Mouse (Mus musculus) heart, embryonic 16.5 days (tissue): ENCODE measurements around the gene Scarb1. TPM values are rescaled to one million over a fixed set of nuclear protein-coding genes. Genes with fewer than 3 reads are reported as not detected.

Experiments
- ATAC-seq: fragments of 200-750 bp; cut with Nextera tagmentation; replicated peaks from 2 replicates; pipeline ENCODE4 v1.8.0; 2017; ENCODE audit warnings: moderate number of reproducible peaks; ENCODE audit not compliant: insufficient read depth, low FRiP score; ENCODE audit errors: extremely low read depth
- H3K27ac ChIP-seq: fragments of 300-500 bp; sonication (generic); 2 replicates; pipeline ENCODE4 v1.5.1; 2014; ENCODE audit warnings: mild to moderate bottlenecking, low read length, control low read depth, moderate library complexity
- H3K27me3 ChIP-seq: fragments of 300-500 bp; sonication (generic); 2 replicates; pipeline ENCODE4 v1.6.1; 2014; ENCODE audit warnings: low read length, mixed read lengths; ENCODE audit not compliant: control insufficient read depth, insufficient read depth
- H3K36me3 ChIP-seq: fragments of 300-500 bp; sonication (generic); 2 replicates; pipeline ENCODE4 v1.6.1; 2014; ENCODE audit not compliant: control insufficient read depth, insufficient read depth
- H3K4me1 ChIP-seq: fragments of 300-500 bp; sonication (generic); 2 replicates; pipeline ENCODE4 v1.6.1; 2014; ENCODE audit warnings: low read length, mixed read lengths; ENCODE audit not compliant: control insufficient read depth, insufficient read depth
- H3K4me2 ChIP-seq: fragments of 300-500 bp; sonication (generic); 2 replicates; pipeline ENCODE4 v1.6.1; 2014; ENCODE audit warnings: low read depth, mild to moderate bottlenecking, control low read depth, low read length
- H3K4me3 ChIP-seq: fragments of 300-500 bp; sonication (generic); 2 replicates; pipeline ENCODE4 v1.5.1; 2014; ENCODE audit warnings: mild to moderate bottlenecking, control low read depth, low read length
- H3K9ac ChIP-seq: fragments of 300-500 bp; sonication (generic); 2 replicates; pipeline ENCODE4 v1.6.1; 2014; ENCODE audit warnings: low read length, control low read depth
- H3K9me3 ChIP-seq: fragments of 300-500 bp; sonication (generic); replicated peaks from 2 replicates; pipeline ENCODE4 v1.6.1; 2016; ENCODE audit warnings: low read length; ENCODE audit not compliant: control insufficient read depth
- WGBS: fragments of 180-500 bp; shearing (Covaris S2); extraction: QIAGEN DNeasy Blood & Tissue Kit; methylation state at CpG from one replicate; pipeline ENCODE4 v1.1.7; 2014; 5-methylcytosine and 5-hydroxymethylcytosine counted together
- polyA plus RNA-seq: library from polyadenylated mRNA; unstranded; fragments of >200 nt; fragmentation: Nextera tagmentation; extraction: Ambion mirVana; gene quantifications from 2 replicates; pipeline ENCODE4 v1.2.1, GENCODE M21; 2015

The Scarb1 gene
- polyA plus RNA-seq, 1 experiment from 2014 or later: 75.5 TPM

- H3K4me3 ChIP-seq: no peak overlapping the region
- WGBS: 78% methylated on average over 13 of the region's 13 CpGs
- H3K4me2 ChIP-seq: no peak overlapping the region
- H3K9ac ChIP-seq: no peak overlapping the region
- peaks cover 19% of the 10 kb centered on the region for H3K4me1 ChIP-seq
- H3K27me3 ChIP-seq: no peaks in the 10 kb centered on the region
- no peaks in the 10 kb centered on the region for H3K9me3 ChIP-seq
- ATAC-seq: no peak
- peaks cover 7% of the 10 kb centered on the region; the same call in 1 of the 2 replicates for H3K36me3 ChIP-seq
- H3K27ac ChIP-seq: no peak overlapping the region
These were observed 34.1 kb downstream of the Scarb1 start for GRCm38 (mm10) chr5:125306824-125307223.

GRCm38 (mm10) chr5:125306372-125306771 lies 34.5 kb downstream of the Scarb1 start:
- no peaks in the 10 kb centered on the region for H3K27me3 ChIP-seq
- H3K4me1 ChIP-seq: peaks cover 19% of the 10 kb centered on the region
- no peaks in the 10 kb centered on the region for H3K9me3 ChIP-seq
- no peak overlapping the region for H3K4me3 ChIP-seq
- WGBS: 84% methylated on average over 7 of the region's 7 CpGs
- H3K9ac ChIP-seq: no peak overlapping the region
- no peak for ATAC-seq
- no peak overlapping the region for H3K4me2 ChIP-seq
- no peak overlapping the region for H3K27ac ChIP-seq
- H3K36me3 ChIP-seq: peaks cover 7% of the 10 kb centered on the region; the same call in 1 of the 2 replicates

GRCm38 (mm10) chr5:125305229-125306081 lies 35.4 kb downstream of the Scarb1 start:
- Histone ChIP-seq H3K4me3 (no peak overlapping the region), H3K9ac (no peak overlapping the region), H3K27ac (0 out of 2 replicates have a peak overlapping the region, but pooled peaks have one; percentile 2), H3K4me1 (peaks cover 19% of the 10 kb centered on the region), H3K9me3 (no peaks in the 10 kb centered on the region), H3K36me3 (peaks cover 9% of the 10 kb centered on the region), H3K4me2 (no peak overlapping the region), H3K27me3 (no peaks in the 10 kb centered on the region)
- 0 out of 2 replicates have a peak, but pooled peaks have one; percentile 16 for ATAC-seq
- WGBS: 57% methylated on average over 14 of the region's 14 CpGs

GRCm38 (mm10) chr5:125304245-125304856 lies 36.5 kb downstream of the Scarb1 start:
- no peak overlapping the region for H3K27ac ChIP-seq
- H3K4me3 ChIP-seq: no peak overlapping the region
- ATAC-seq: peak; percentile 63
- WGBS: 37% methylated on average over 18 of the region's 18 CpGs
- peaks cover 20% of the 10 kb centered on the region for H3K36me3 ChIP-seq
- no peak overlapping the region for H3K4me2 ChIP-seq
- peaks cover 3% of the 10 kb centered on the region; the same call in 1 of the 2 replicates for H3K9me3 ChIP-seq
- no peak overlapping the region for H3K9ac ChIP-seq
- H3K4me1 ChIP-seq: peaks cover 16% of the 10 kb centered on the region
- no peaks in the 10 kb centered on the region for H3K27me3 ChIP-seq

- peaks cover 3% of the 10 kb centered on the region; the same call in 1 of the 2 replicates for H3K9me3 ChIP-seq
- no peaks in the 10 kb centered on the region for H3K27me3 ChIP-seq
- ATAC-seq: no peak
- no peak overlapping the region for H3K4me3 ChIP-seq
- peaks cover 27% of the 10 kb centered on the region for H3K36me3 ChIP-seq
- no peak overlapping the region for H3K9ac ChIP-seq
- WGBS: 88% methylated on average over 6 of the region's 6 CpGs
- H3K27ac ChIP-seq: no peak overlapping the region
- peaks cover 16% of the 10 kb centered on the region for H3K4me1 ChIP-seq
- no peak overlapping the region for H3K4me2 ChIP-seq
These were observed 37.8 kb downstream of the Scarb1 start for GRCm38 (mm10) chr5:125303055-125303454.

- Histone ChIP-seq H3K27me3 (no peaks in the 10 kb centered on the region), H3K36me3 (peaks cover 53% of the 10 kb centered on the region), H3K9ac (no peak overlapping the region), H3K9me3 (peaks cover 7% of the 10 kb centered on the region; the same call in 1 of the 2 replicates), H3K4me3 (no peak overlapping the region), H3K4me1 (no peaks in the 10 kb centered on the region), H3K4me2 (no peak overlapping the region), H3K27ac (no peak overlapping the region)
- ATAC-seq: no peak
- WGBS: 75% methylated on average over 9 of the region's 9 CpGs
These were observed 42.7 kb downstream of the Scarb1 start for GRCm38 (mm10) chr5:125298234-125298633.

- no peak overlapping the region for H3K4me2 ChIP-seq
- peaks cover 7% of the 10 kb centered on the region; the same call in 1 of the 2 replicates for H3K9me3 ChIP-seq
- H3K27ac ChIP-seq: no peak overlapping the region
- H3K4me1 ChIP-seq: no peaks in the 10 kb centered on the region
- ATAC-seq: no peak
- H3K9ac ChIP-seq: no peak overlapping the region
- 93% methylated on average over 7 of the region's 7 CpGs for WGBS
- H3K4me3 ChIP-seq: no peak overlapping the region
- H3K36me3 ChIP-seq: peaks cover 51% of the 10 kb centered on the region
- H3K27me3 ChIP-seq: no peaks in the 10 kb centered on the region
These were observed 43.7 kb downstream of the Scarb1 start for GRCm38 (mm10) chr5:125297171-125297570.

GRCm38 (mm10) chr5:125292951-125293350 lies 47.9 kb downstream of the Scarb1 start:
- WGBS: 61% methylated on average over 7 of the region's 7 CpGs
- no peak overlapping the region for H3K9ac ChIP-seq

GRCm38 (mm10) chr5:125291895-125292294 lies 49.0 kb downstream of the Scarb1 start:
- 82% methylated on average over 8 of the region's 8 CpGs for WGBS
- H3K27ac ChIP-seq: no peak overlapping the region
- no peaks in the 10 kb centered on the region for H3K4me1 ChIP-seq
- no peaks in the 10 kb centered on the region for H3K27me3 ChIP-seq
- H3K36me3 ChIP-seq: peaks cover 35% of the 10 kb centered on the region
- peaks cover 4% of the 10 kb centered on the region; the same call in 1 of the 2 replicates for H3K9me3 ChIP-seq
- no peak overlapping the region for H3K4me2 ChIP-seq
- no peak overlapping the region for H3K4me3 ChIP-seq
- no peak for ATAC-seq
- H3K9ac ChIP-seq: no peak overlapping the region

More at GRCm38 (mm10) chr5:125292951-125293350, 47.9 kb downstream of the Scarb1 start:
- Histone ChIP-seq H3K9me3 (peaks cover 4% of the 10 kb centered on the region; the same call in 1 of the 2 replicates), H3K36me3 (peaks cover 33% of the 10 kb centered on the region), H3K4me1 (no peaks in the 10 kb centered on the region), H3K4me2 (no peak overlapping the region), H3K27me3 (no peaks in the 10 kb centered on the region), H3K27ac (no peak overlapping the region), H3K4me3 (no peak overlapping the region)
- ATAC-seq: no peak
